Mouse (Mus musculus): ENCODE data around the gene Gp5. TPM values are rescaled to one million over a fixed set of nuclear protein-coding genes. Genes with fewer than 3 reads are reported as not detected.

Gene Gp5
- polyA plus RNA-seq, 1 experiment from 2014 or later: 0.80 TPM

- ATAC-seq (replicated peaks; ENCODE audit: low FRiP score, low TSS enrichment, low read depth): no peak
- no peak for DNase-seq (ENCODE audit: low spot score)
- no peak overlapping the region for H3K27ac ChIP-seq (ENCODE audit: low read depth)
- 88% methylated on average over 10 of the region's 10 CpGs for WGBS
- H3K4me1 ChIP-seq (replicated peaks; ENCODE audit: control insufficient read depth, insufficient read depth, low read length): no peaks in the 10 kb centered on the region
- no peak overlapping the region for H3K4me3 ChIP-seq (ENCODE audit: low read depth, low read length)
- H3K27me3 ChIP-seq (replicated peaks; ENCODE audit: control insufficient read depth, insufficient read depth, low read length): no peaks in the 10 kb centered on the region
- no peak overlapping the region for H3K4me2 ChIP-seq (ENCODE audit: low read length)
- no peak overlapping the region for H3K9ac ChIP-seq (ENCODE audit: low read length)
- H3K36me3 ChIP-seq (ENCODE audit: control insufficient read depth, insufficient read depth, low read length): no peaks in the 10 kb centered on the region
- H3K9me3 ChIP-seq (ENCODE audit: control insufficient read depth, low read length): no peaks in the 10 kb centered on the region
Measured at GRCm38 (mm10) chr16:30259444-30259843, 51.1 kb downstream of the Gp5 start.

GRCm38 (mm10) chr16:30258441-30258840, 52.1 kb downstream of the Gp5 start:
- Histone ChIP-seq H3K4me3 (ENCODE audit: low read depth, low read length) (no peak overlapping the region), H3K9ac (ENCODE audit: low read length) (no peak overlapping the region), H3K36me3 (ENCODE audit: control insufficient read depth, insufficient read depth, low read length) (no peaks in the 10 kb centered on the region), H3K27ac (ENCODE audit: low read depth) (no peak overlapping the region), H3K27me3 (replicated peaks; ENCODE audit: control insufficient read depth, insufficient read depth, low read length) (no peaks in the 10 kb centered on the region), H3K9me3 (ENCODE audit: control insufficient read depth, low read length) (no peaks in the 10 kb centered on the region), H3K4me1 (replicated peaks; ENCODE audit: control insufficient read depth, insufficient read depth, low read length) (no peaks in the 10 kb centered on the region), H3K4me2 (ENCODE audit: low read length) (no peak overlapping the region)
- no peak for ATAC-seq (replicated peaks; ENCODE audit: low FRiP score, low TSS enrichment, low read depth)
- 82% methylated on average over 7 of the region's 7 CpGs for WGBS
- DNase-seq (ENCODE audit: low spot score): no peak

DNA sequence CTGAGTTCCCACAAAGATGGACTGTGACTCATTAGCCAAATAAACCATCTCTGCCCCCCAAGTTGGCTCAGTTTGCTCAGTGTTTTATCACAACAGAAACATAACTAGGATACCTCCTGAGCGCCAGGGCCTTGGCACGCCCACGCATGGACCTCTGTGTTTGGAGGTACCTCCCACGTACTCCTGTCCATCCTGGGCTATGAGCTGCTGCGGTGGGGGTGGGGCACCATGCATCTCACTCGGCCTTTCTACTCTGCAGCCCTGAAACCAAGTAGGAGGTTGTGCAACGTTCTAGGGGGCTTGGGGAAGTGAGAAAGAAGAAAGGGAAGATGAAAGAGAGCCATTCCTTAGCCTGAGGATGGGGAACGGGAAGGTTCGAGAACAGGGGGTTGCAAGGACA, 52.9 kb downstream of the Gp5 start:
- Histone ChIP-seq H3K4me3 (ENCODE audit: low read depth, low read length) (no peak overlapping the region), H3K4me1 (replicated peaks; ENCODE audit: control insufficient read depth, insufficient read depth, low read length) (no peaks in the 10 kb centered on the region), H3K4me2 (ENCODE audit: low read length) (no peak overlapping the region), H3K9ac (ENCODE audit: low read length) (no peak overlapping the region), H3K27ac (ENCODE audit: low read depth) (no peak overlapping the region), H3K9me3 (ENCODE audit: control insufficient read depth, low read length) (no peaks in the 10 kb centered on the region), H3K36me3 (ENCODE audit: control insufficient read depth, insufficient read depth, low read length) (no peaks in the 10 kb centered on the region), H3K27me3 (replicated peaks; ENCODE audit: control insufficient read depth, insufficient read depth, low read length) (no peaks in the 10 kb centered on the region)
- WGBS: 67% methylated on average over 9 of the region's 9 CpGs
- no peak for ATAC-seq (replicated peaks; ENCODE audit: low FRiP score, low TSS enrichment, low read depth)
- no peak for DNase-seq (ENCODE audit: low spot score)

Other genes with a start within 250 kb of the Gp5 start
- gene Hes1, start 246.4 kb downstream of the Gp5 start, polyA plus RNA-seq (2014; fragmentation: Nextera tagmentation; extraction: Ambion mirVana): 61.0 and 67.2 TPM in 2 replicates
- 0.04 TPM in 1 of 2 replicates, not detected in the other for gene Cpn2, start 43.3 kb downstream of the Gp5 start, polyA plus RNA-seq (2014; fragmentation: Nextera tagmentation; extraction: Ambion mirVana)
- 0.27 and 0.50 TPM in 2 replicates for gene Lrrc15, start 27.5 kb downstream of the Gp5 start, polyA plus RNA-seq (2014; fragmentation: Nextera tagmentation; extraction: Ambion mirVana)
- 23.5 and 28.3 TPM in 2 replicates for gene Atp13a3, start 95.2 kb upstream of the Gp5 start, polyA plus RNA-seq (2014; fragmentation: Nextera tagmentation; extraction: Ambion mirVana)
- 15.0 and 15.6 TPM in 2 replicates for gene Tmem44, start 240.1 kb upstream of the Gp5 start, polyA plus RNA-seq (2014; fragmentation: Nextera tagmentation; extraction: Ambion mirVana)

All from intestine, embryonic 14.5 days (tissue).